Mouse (Mus musculus) erythroblast, embryonic 14.5 days (primary cell): ENCODE measurements around the gene Oprm1. TPM values are rescaled to one million over a fixed set of nuclear protein-coding genes. Genes with fewer than 3 reads are reported as not detected.
"Not testable (repeated sequence)": the region's sequence is repeated elsewhere in the genome, so short reads cannot be mapped to it uniquely, and the experiment has no call there.

Experiments
- H3K27me3 ChIP-seq: 2 replicates; pipeline ENCODE4 v1.6.1; 2012; ENCODE audit warnings: inconsistent platforms; ENCODE audit not compliant: control insufficient read depth
- H3K36me3 ChIP-seq: 2 replicates; pipeline ENCODE4 v1.6.1; 2012; ENCODE audit warnings: mild to moderate bottlenecking, inconsistent platforms; ENCODE audit not compliant: control insufficient read depth
- H3K4me1 ChIP-seq: 2 replicates; pipeline ENCODE4 v1.6.1; 2012; ENCODE audit warnings: inconsistent platforms; ENCODE audit not compliant: control insufficient read depth
- H3K4me3 ChIP-seq: replicated peaks from 2 replicates; pipeline ENCODE3; 2012; ENCODE audit warnings: moderate library complexity, mild to moderate bottlenecking, inconsistent platforms
- H3K9me3 ChIP-seq: 2 replicates; pipeline ENCODE4 v1.6.1; 2012; ENCODE audit warnings: low read length, inconsistent platforms, mixed read lengths; ENCODE audit not compliant: control insufficient read depth
- GATA1 ChIP-seq: IDR thresholded peaks from 2 replicates; pipeline ENCODE4 v1.6.1; 2012; ENCODE audit warnings: low read length, inconsistent platforms, mixed read lengths
- TAL1 ChIP-seq: IDR thresholded peaks from 3 replicates; pipeline ENCODE4 v1.6.1; 2012; ENCODE audit warnings: low read length, inconsistent platforms, mixed read lengths
- polyA plus RNA-seq: library from polyadenylated mRNA; stranded (reverse); fragments of >175 nt; gene quantifications from 2 replicates; pipeline ENCODE4 v1.2.3, GENCODE M21; 2012

Oprm1 gene
- polyA plus RNA-seq, 1 experiment, result not detected

GRCm38 (mm10) chr10:6842225-6842624 lies 83.9 kb downstream of the Oprm1 start:
- Histone ChIP-seq H3K9me3 (no peaks in the 10 kb centered on the region), H3K4me3 (no peak overlapping the region), H3K27me3 (no peaks in the 10 kb centered on the region), H3K4me1 (no peaks in the 10 kb centered on the region), H3K36me3 (no peaks in the 10 kb centered on the region)
- no peak for TF ChIP-seq TAL1
- TF ChIP-seq GATA1, result no peak

GRCm38 (mm10) chr10:6846283-6846682 lies 88.0 kb downstream of the Oprm1 start:
- H3K4me1 ChIP-seq, result no peaks in the 10 kb centered on the region
- H3K9me3 ChIP-seq, result no peaks in the 10 kb centered on the region; the same call in 1 of the 2 replicates
- H3K27me3 ChIP-seq, result no peaks in the 10 kb centered on the region
- TF ChIP-seq GATA1 (no peak), TAL1 (no peak)
- H3K4me3 ChIP-seq, result no peak overlapping the region
- no peaks in the 10 kb centered on the region for H3K36me3 ChIP-seq

DNA sequence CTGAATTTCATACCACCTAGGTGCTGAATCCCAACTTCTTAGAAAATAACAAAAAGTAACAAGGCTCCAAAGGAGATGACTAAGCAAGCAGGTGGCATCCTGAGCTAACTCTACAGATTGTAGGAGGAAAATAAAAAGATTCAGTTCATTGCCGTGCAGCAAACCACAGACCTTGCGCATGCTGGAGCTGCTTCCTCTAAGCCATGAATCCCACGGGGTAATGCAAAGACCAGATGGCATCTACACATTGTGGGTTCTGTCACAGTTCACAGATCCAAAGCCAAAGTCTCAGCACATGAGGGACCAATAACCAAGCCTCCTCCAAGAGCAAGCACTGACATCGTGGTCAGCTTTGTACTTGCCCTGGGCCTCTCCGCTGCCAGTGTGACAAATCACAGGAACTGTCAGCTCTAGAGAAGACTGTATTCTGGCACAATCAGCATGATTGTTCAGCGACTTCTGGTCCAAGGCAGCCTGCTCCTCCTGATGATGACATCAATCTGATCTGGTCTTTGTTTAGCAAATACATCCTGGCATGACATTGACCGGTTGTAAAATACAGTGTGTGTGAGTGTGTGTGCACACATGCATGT lies 90.0 kb downstream of the Oprm1 start:
- H3K36me3 ChIP-seq, result no peaks in the 10 kb centered on the region
- H3K9me3 ChIP-seq, result no peaks in the 10 kb centered on the region; the same call in 1 of the 2 replicates
- no peaks in the 10 kb centered on the region for H3K27me3 ChIP-seq
- H3K4me1 ChIP-seq, result no peaks in the 10 kb centered on the region
- H3K4me3 ChIP-seq, result no peak overlapping the region
- TF ChIP-seq TAL1 (no peak), GATA1 (no peak)

- Histone ChIP-seq H3K9me3 (no peaks in the 10 kb centered on the region; the same call in 1 of the 2 replicates), H3K4me3 (no peak overlapping the region), H3K27me3 (no peaks in the 10 kb centered on the region), H3K36me3 (no peaks in the 10 kb centered on the region), H3K4me1 (no peaks in the 10 kb centered on the region)
- TF ChIP-seq TAL1 (no peak), GATA1 (no peak)
Measured at GRCm38 (mm10) chr10:6848834-6849233, 90.5 kb downstream of the Oprm1 start.

DNA sequence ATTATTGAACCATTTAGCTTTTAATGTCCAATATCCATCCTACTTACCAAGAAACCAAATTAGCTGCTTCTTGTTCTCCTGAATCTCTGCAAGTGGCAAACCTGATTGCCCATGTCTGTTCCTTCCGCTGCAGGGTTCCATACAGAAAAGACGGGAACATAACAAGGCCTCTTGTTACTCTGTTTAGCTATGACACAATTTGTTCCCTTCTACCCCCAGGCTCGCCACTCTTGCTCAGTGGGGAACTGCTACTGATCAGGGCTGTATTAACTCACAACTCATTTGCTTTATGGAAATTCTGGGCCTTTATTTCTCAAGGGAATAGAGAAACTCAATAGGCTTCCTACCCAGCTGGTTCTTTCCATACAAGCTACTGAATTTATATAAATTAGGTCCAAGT lies 97.5 kb downstream of the Oprm1 start:
- H3K9me3 ChIP-seq, result no peaks in the 10 kb centered on the region; the same call in 1 of the 2 replicates
- H3K4me1 ChIP-seq, result no peaks in the 10 kb centered on the region
- H3K4me3 ChIP-seq, result no peak overlapping the region
- no peaks in the 10 kb centered on the region for H3K27me3 ChIP-seq
- TF ChIP-seq GATA1, result no peak
- TF ChIP-seq TAL1, result no peak
- H3K36me3 ChIP-seq, result no peaks in the 10 kb centered on the region

DNA sequence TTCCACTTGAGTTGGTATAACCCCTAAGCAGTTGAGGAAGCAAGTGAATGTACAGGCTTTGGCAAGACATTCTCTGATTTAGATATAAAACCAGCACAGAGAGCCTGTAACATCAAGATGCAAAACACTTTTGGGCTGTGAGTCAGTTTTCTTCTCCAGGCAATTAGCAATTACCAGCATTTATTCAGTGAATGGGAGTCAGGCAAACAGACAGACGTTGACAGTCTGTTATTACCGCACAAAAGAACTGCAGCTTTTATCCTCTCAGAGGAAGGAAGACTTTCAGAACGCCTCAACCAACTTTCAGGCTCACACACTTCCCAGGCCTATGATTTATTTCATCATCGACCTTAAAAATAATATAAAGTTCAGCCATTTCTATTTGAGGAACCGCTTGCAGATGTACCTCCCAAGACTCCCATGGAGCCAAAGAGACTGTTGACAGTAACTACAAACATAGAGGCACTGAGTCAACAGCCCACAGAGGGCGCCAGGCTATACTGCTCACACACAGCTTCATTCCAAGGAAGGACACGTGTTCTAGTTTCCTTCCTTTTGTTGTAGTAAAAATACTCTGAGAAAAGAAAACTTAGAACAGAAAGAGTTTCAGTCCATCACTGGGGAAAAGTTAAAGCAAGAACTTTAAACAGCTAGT lies 113.2 kb downstream of the Oprm1 start:
- Histone ChIP-seq H3K36me3 (no peaks in the 10 kb centered on the region), H3K4me1 (no peaks in the 10 kb centered on the region), H3K9me3 (peaks cover 4% of the 10 kb centered on the region), H3K4me3 (no peak overlapping the region), H3K27me3 (no peaks in the 10 kb centered on the region)
- TF ChIP-seq TAL1 (no peak), GATA1 (no peak)

DNA sequence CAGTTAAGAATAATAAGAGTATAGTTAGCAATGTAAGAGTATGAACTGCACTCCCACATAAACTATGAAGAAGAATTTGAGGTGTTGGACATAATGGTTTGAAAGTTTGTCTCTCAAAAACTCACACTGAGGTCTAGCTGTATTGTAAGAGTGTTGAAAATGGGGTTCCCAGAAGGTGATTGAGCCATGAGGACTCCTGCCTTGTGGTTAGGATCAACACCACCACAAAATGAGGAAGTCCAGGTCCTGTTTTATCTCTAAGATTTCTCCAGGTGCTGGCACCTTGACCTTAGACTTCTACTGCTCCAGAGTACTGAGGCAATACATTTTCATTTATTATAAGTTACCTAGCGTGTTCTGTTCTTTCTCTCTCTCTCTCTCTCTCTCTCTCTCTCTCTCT lies 115.6 kb downstream of the Oprm1 start:
- Histone ChIP-seq H3K4me1 (no peaks in the 10 kb centered on the region), H3K4me3 (no peak overlapping the region), H3K9me3 (no peaks in the 10 kb centered on the region; the same call in 1 of the 2 replicates), H3K27me3 (no peaks in the 10 kb centered on the region), H3K36me3 (no peaks in the 10 kb centered on the region)
- TF ChIP-seq GATA1 (no peak), TAL1 (no peak)

DNA sequence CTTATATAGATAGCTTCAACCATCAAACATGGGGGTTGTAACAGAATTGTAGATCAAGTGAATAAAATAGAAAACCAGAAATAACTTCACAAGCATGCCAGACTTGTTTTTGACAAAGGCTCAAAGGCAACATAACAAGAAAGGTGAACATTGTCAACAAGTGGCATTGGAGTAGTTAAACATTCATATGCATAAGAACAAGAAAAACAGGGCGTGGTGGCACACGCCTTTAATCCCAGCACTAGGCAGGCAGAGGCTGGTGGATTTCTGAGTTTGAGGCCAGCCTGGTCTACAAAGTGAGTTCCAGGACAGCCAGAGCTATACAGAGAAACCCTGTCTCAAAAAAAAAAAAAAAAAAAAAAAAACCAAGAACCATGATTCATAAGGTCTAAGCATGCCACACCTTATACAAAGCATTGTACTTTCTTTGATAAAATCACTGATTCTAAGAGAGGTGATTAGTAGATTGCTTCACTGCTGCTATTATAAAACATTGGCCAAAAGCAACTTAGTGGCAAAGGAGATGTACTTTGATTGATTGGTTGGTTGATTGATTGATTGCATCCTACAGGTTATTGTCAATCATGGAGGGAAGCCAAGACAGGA lies 120.1 kb downstream of the Oprm1 start:
- Histone ChIP-seq H3K36me3 (no peaks in the 10 kb centered on the region), H3K9me3 (no peaks in the 10 kb centered on the region), H3K27me3 (no peaks in the 10 kb centered on the region), H3K4me3 (no peak overlapping the region), H3K4me1 (no peaks in the 10 kb centered on the region)
- TF ChIP-seq TAL1 (peak; percentile 20; the same call in 1 of the 3 replicates), GATA1 (no peak)

DNA sequence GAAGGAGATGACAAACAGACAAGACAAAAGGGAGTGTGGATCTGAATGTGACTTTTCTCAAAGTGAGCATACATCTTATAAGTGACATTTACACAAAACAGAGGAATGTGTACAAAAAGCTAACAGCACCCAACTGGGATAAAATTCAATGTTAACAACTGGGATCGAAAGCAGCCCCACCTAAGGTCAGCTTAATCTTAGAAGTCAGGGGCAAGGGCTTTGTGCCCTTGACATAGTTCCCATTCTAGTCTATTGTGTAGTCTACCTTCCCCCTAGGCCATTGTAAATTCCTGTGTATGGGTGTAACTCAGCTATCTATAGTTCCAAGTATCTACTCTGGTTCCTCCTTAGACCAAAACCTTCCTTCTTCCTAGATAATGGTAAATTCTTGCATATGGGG lies 123.7 kb downstream of the Oprm1 start:
- not testable (repeated sequence) for H3K4me1 ChIP-seq, H3K36me3 ChIP-seq, H3K4me3 ChIP-seq, H3K27me3 ChIP-seq, H3K9me3 ChIP-seq
